Mouse (Mus musculus) neural tube, embryonic 12.5 days (tissue): ENCODE results near the gene Deaf1. TPM values are rescaled to one million over a fixed set of nuclear protein-coding genes. Genes with fewer than 3 reads are reported as not detected.
A peak's percentile ranks its signal among the peaks of the same experiment; 100 is the strongest.

Experiments
- ATAC-seq: fragments of 200-750 bp; cut with Nextera tagmentation; 2 replicates; pipeline ENCODE4 v1.8.0; 2017; ENCODE audit warnings: low read depth, mild to moderate bottlenecking, moderate TSS enrichment, moderate library complexity; ENCODE audit not compliant: low FRiP score
- H3K27ac ChIP-seq: fragments of 300-500 bp; sonication (generic); 2 replicates; pipeline ENCODE4 v1.5.1; 2016
- H3K27me3 ChIP-seq: fragments of 300-500 bp; sonication (generic); replicated peaks from 2 replicates; pipeline ENCODE4 v1.6.1; 2016; ENCODE audit warnings: mild to moderate bottlenecking
- H3K36me3 ChIP-seq: fragments of 300-500 bp; sonication (generic); 2 replicates; pipeline ENCODE4 v1.6.1; 2016; ENCODE audit warnings: mild to moderate bottlenecking
- H3K4me1 ChIP-seq: fragments of 300-500 bp; sonication (generic); 2 replicates; pipeline ENCODE4 v1.6.1; 2016
- H3K4me2 ChIP-seq: fragments of 300-500 bp; sonication (generic); replicated peaks from 2 replicates; pipeline ENCODE4 v1.6.1; 2016; ENCODE audit warnings: mild to moderate bottlenecking
- H3K4me3 ChIP-seq: fragments of 300-500 bp; sonication (generic); 2 replicates; pipeline ENCODE4 v1.5.1; 2016
- H3K9ac ChIP-seq: fragments of 300-500 bp; sonication (generic); 2 replicates; pipeline ENCODE4 v1.6.1; 2016; ENCODE audit warnings: mild to moderate bottlenecking
- H3K9me3 ChIP-seq: fragments of 300-500 bp; sonication (generic); 2 replicates; pipeline ENCODE4 v1.6.1; 2016; ENCODE audit warnings: mild to moderate bottlenecking
- WGBS: fragments of 180-500 bp; shearing (Covaris S2); methylation state at CpG from one replicate; pipeline ENCODE4 v1.1.7; 2016; 5-methylcytosine and 5-hydroxymethylcytosine counted together
- polyA plus RNA-seq: library from polyadenylated mRNA; unstranded; fragments of >200 nt; fragmentation: Nextera tagmentation; extraction: Ambion mirVana; gene quantifications from 2 replicates; pipeline ENCODE4 v1.2.1, GENCODE M21; 2016

Deaf1 gene
- 98.9 and 108 TPM in 2 replicates for polyA plus RNA-seq

- Histone ChIP-seq H3K9me3 (no peaks in the 10 kb centered on the region), H3K27me3 (no peaks in the 10 kb centered on the region), H3K36me3 (peaks cover 23% of the 10 kb centered on the region), H3K4me3 (peak within 1 kb of the TSS; percentile 67), H3K4me1 (peaks cover 24% of the 10 kb centered on the region), H3K27ac (peak within 1 kb of the TSS; percentile 95), H3K9ac (peak within 1 kb of the TSS; percentile 92), H3K4me2 (peak within 1 kb of the TSS; percentile 99)
- WGBS: under 1% methylated on average over 105 of the region's 105 CpGs
- ATAC-seq: peak; percentile 97
These were observed at the start of gene Deaf1, which contains the start of gene Tmem80 for GRCm38 (mm10) chr7:141327469-141328372. Gene Deaf1 (minus strand): TSS chr7:141327690. Gene Tmem80 (plus strand): TSS chr7:141327739.

GRCm38 (mm10) chr7:141374399-141374798, 46.9 kb upstream of the Deaf1 start:
- no peaks in the 10 kb centered on the region for H3K9me3 ChIP-seq
- no peak overlapping the region for H3K9ac ChIP-seq
- H3K4me2 ChIP-seq: no peak overlapping the region
- ATAC-seq: no peak
- no peak overlapping the region for H3K27ac ChIP-seq
- no peaks in the 10 kb centered on the region for H3K36me3 ChIP-seq
- H3K4me3 ChIP-seq: no peak overlapping the region
- no peaks in the 10 kb centered on the region for H3K27me3 ChIP-seq
- H3K4me1 ChIP-seq: no peaks in the 10 kb centered on the region

DNA sequence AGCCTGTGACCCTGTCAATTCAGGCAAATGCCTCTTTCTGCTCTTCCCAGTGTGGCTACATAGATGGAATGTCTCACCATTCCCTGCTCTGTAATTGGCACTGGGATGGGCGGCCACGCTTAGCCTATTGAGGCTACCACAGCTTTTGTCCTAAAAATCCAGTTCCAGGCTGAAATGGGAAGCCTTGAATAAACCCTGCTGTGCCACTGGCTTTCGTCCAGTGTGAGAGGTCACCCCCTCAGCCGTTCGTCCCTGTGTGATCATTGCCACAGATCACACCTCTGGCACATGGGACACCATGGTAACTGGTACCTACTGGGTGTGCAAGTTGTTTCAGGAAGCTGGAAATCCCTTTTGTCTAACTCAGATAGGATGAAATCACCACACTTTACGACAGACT, 46.1 kb upstream of the Deaf1 start:
- no peak overlapping the region for H3K4me3 ChIP-seq
- no peak for ATAC-seq
- no peak overlapping the region for H3K27ac ChIP-seq
- H3K27me3 ChIP-seq: no peaks in the 10 kb centered on the region
- H3K36me3 ChIP-seq: no peaks in the 10 kb centered on the region
- H3K9ac ChIP-seq: no peak overlapping the region
- H3K4me1 ChIP-seq: no peaks in the 10 kb centered on the region
- no peak overlapping the region for H3K4me2 ChIP-seq
- no peaks in the 10 kb centered on the region for H3K9me3 ChIP-seq
- 43% methylated on average over 6 of the region's 6 CpGs for WGBS

DNA sequence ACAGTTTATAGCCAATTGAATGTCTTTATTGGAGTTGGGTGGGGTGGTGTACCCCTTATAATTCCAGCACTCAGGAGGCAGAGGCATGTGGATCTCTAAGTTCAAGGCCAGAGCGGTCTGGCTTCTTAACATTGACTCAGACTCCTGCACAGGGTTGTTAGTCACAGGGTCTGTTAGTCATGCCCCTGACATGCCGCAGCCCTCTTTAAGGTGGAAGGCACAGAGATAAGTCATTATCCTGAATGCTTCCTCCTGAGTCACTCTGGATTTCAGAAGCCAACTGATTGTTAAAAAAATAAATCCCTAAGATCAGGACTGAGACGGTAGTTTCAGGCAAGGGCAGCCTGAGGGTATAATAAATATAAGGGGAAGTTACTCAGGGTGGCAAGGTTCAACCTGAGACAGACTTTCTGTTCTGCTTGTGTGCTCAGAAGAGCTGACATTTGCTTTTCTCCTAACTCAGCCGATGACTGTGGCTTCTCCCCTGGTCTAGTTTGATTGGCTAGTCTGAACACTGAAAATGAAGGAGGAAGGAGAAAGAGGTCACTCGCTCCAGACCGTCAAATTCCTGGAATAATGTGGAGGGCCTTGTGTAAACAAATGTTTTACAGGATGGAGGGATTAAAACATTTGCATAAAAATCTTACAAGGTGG, 44.6 kb upstream of the Deaf1 start:
- Histone ChIP-seq H3K27me3 (no peaks in the 10 kb centered on the region), H3K9ac (no peak overlapping the region), H3K27ac (no peak overlapping the region), H3K4me1 (no peaks in the 10 kb centered on the region), H3K4me2 (no peak overlapping the region), H3K36me3 (no peaks in the 10 kb centered on the region), H3K4me3 (no peak overlapping the region), H3K9me3 (no peaks in the 10 kb centered on the region)
- WGBS: 76% methylated on average over 6 of the region's 6 CpGs
- ATAC-seq: no peak

- H3K36me3 ChIP-seq: no peaks in the 10 kb centered on the region
- no peak overlapping the region for H3K9ac ChIP-seq
- H3K4me3 ChIP-seq: no peak overlapping the region
- H3K4me1 ChIP-seq: no peaks in the 10 kb centered on the region
- H3K4me2 ChIP-seq: no peak overlapping the region
- H3K27me3 ChIP-seq: no peaks in the 10 kb centered on the region
- no peak overlapping the region for H3K27ac ChIP-seq
- WGBS: 61% methylated on average over 5 of the region's 5 CpGs
- ATAC-seq: no peak
- H3K9me3 ChIP-seq: no peaks in the 10 kb centered on the region
These were observed 42.4 kb upstream of the Deaf1 start for GRCm38 (mm10) chr7:141369918-141370317.

DNA sequence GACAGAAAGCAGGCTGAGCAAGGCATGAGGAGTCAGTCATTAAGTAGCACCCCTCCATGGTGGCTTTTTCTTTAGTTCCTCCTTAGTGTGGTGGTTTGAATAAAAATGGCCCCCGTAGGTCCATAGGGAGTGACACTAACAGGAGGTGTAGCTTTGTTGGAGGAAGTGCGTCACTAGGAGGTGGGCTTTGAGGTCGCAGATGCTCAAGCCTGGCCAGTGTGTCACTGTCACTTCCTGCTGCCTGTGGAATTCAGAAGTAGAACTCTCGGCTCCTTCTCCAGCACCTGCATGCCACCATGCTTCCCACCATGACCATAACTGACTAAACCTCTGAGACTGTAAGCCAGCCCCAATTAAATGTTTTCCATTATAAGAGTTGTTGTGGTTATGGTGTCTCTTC, 39.9 kb upstream of the Deaf1 start:
- 79% methylated on average over 4 of the region's 4 CpGs for WGBS
- Histone ChIP-seq H3K4me3 (no peak overlapping the region), H3K36me3 (no peaks in the 10 kb centered on the region), H3K9me3 (no peaks in the 10 kb centered on the region), H3K27ac (no peak overlapping the region), H3K4me1 (no peaks in the 10 kb centered on the region), H3K4me2 (no peak overlapping the region), H3K9ac (no peak overlapping the region), H3K27me3 (peaks cover 5% of the 10 kb centered on the region)
- no peak for ATAC-seq

DNA sequence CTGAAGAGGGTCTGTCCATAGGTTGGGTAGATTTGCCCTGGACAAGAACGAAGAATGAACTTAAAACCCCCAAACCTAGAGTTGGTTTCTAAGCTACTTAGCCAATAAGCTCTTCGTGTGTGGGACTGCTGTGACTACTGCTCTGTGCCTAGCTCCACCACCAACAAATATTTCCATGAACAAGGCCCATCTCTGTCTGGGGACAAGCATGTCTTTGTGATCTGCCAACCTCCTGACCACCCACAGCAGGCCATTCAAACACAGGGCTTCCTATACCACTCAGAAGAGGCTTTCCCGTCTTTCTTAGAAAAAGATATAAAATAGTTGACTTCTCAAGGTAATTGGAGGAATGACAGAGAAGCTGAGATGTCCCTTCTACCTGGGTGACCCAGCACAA, 37.6 kb upstream of the Deaf1 start:
- Histone ChIP-seq H3K9ac (no peak overlapping the region), H3K4me2 (no peak overlapping the region), H3K4me3 (no peak overlapping the region), H3K4me1 (no peaks in the 10 kb centered on the region), H3K9me3 (no peaks in the 10 kb centered on the region), H3K36me3 (no peaks in the 10 kb centered on the region), H3K27ac (no peak overlapping the region), H3K27me3 (peaks cover 21% of the 10 kb centered on the region)
- ATAC-seq: no peak
- 69% methylated on average over 3 of the region's 3 CpGs for WGBS

DNA sequence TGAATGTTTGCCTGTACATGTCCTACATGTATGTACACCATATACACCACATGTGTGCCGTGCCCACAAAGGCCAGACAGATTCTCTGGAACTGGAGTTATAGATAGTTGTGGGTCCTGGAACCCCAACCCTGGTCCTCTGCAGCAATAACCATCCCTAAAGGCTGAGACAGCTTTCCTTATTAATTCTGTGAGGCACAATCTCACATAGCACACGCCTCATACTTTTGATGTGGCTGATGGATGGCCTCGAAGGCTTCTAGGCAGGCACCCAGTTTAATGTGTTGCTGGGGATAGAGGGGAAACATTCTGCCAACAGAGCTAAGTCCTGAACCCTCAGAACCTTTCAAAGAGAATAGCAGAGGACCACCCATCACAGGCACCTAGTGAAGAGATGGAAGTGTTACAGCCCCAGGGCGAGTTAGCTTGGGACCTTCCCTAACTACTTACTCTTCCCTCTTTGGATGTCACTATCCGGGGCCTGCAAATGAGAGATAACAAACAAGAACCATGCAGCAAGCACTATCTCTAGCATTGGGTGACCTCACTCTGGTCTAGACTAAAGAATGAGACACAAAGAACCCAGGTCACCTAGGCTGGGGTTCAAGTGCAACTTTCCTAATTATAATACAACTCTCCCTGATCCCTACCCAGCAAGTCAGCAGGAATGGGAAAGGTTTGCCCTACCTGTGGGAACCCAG, 37.0 kb upstream of the Deaf1 start:
- WGBS: 79% methylated on average over 5 of the region's 5 CpGs
- Histone ChIP-seq H3K9ac (no peak overlapping the region), H3K9me3 (no peaks in the 10 kb centered on the region), H3K4me2 (no peak overlapping the region), H3K4me3 (no peak overlapping the region), H3K36me3 (no peaks in the 10 kb centered on the region), H3K4me1 (no peaks in the 10 kb centered on the region), H3K27ac (no peak overlapping the region), H3K27me3 (peaks cover 21% of the 10 kb centered on the region)
- no peak for ATAC-seq

DNA sequence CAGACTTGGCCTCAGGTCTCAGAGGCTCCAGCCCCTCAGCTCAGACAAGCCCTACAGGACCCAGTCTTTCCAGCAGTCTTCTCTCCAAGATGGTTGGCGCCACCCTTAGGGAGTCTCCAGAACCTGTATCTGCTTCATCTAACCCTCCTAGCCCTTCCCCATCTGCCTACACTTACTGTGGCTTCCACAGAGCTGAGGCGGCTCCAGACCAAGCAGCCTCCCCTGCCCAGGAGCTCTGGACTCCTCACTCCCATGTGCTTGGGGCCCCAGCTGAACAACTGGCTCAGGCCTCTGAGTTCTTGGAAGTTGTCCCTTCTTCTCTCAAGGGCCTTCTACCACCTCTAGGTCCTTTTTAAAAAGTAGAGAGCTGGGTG, 36.2 kb upstream of the Deaf1 start:
- WGBS: 64% methylated on average over 2 of the region's 2 CpGs
- peaks cover 21% of the 10 kb centered on the region for H3K27me3 ChIP-seq
- H3K4me2 ChIP-seq: no peak overlapping the region
- no peak overlapping the region for H3K27ac ChIP-seq
- no peaks in the 10 kb centered on the region for H3K4me1 ChIP-seq
- H3K4me3 ChIP-seq: no peak overlapping the region
- no peaks in the 10 kb centered on the region for H3K9me3 ChIP-seq
- ATAC-seq: no peak
- no peaks in the 10 kb centered on the region for H3K36me3 ChIP-seq
- no peak overlapping the region for H3K9ac ChIP-seq

DNA sequence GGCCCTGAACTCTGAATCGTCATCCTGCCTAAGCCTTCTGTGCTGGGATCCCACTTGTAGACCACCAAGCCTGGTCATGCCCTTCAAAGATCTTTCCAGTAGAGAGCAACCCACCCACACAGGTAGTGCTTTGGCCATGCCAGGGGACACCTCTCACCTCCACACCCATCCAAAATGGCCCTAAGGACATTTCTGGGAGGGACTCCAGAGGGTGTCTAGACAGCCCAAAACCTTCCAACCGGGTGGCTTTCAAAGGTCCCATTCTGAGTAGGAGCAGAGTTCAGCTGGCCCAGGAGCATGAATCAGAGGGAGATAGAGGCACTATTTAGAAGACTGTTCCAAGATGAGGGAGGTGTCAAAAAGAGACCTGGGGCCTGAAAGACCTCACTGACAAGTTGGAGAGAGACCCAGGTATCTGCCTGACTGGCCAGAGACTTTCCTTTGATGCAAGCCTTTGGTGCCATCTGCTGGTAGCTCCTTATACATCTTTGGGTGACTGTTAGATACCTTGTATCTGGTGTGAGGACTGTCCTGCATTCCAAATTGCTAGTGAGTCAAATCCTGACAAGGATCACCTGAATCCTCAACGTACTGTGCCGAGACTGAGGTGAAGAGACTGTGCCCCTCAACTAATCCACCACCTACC, 35.7 kb upstream of the Deaf1 start:
- Histone ChIP-seq H3K9ac (no peak overlapping the region), H3K9me3 (no peaks in the 10 kb centered on the region), H3K36me3 (no peaks in the 10 kb centered on the region), H3K4me3 (no peak overlapping the region), H3K4me2 (no peak overlapping the region), H3K4me1 (no peaks in the 10 kb centered on the region), H3K27me3 (peaks cover 21% of the 10 kb centered on the region), H3K27ac (no peak overlapping the region)
- WGBS: 55% methylated on average over 4 of the region's 4 CpGs
- ATAC-seq: no peak

DNA sequence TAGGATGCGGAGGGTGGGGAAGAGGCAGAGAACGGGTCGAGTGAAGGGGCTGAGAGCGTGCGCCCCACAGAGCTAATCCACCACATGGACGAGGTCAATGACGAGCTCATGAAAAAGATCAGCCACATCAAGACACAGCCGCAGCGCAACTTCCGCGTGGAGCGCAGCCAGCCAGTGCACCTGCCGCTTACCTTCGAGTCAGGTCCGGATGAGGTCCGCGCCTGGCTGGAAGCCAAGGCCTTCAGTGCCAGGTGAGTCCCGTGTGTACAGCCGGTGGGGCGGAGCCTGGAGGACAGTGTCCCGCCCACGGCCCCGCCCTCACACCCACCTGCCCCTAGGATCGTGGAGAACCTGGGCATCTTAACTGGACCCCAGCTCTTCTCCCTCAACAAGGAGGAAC, 34.0 kb upstream of the Deaf1 start:
- no peak overlapping the region; the same call in 1 of the 2 replicates for H3K4me2 ChIP-seq
- 14% methylated on average over 24 of the region's 24 CpGs for WGBS
- no peaks in the 10 kb centered on the region for H3K9me3 ChIP-seq
- no peak overlapping the region for H3K9ac ChIP-seq
- H3K36me3 ChIP-seq: no peaks in the 10 kb centered on the region
- ATAC-seq: no peak
- no peak overlapping the region for H3K4me3 ChIP-seq
- H3K27me3 ChIP-seq: peaks cover 21% of the 10 kb centered on the region
- H3K4me1 ChIP-seq: no peaks in the 10 kb centered on the region
- H3K27ac ChIP-seq: no peak overlapping the region

- Histone ChIP-seq H3K27me3 (peaks cover 12% of the 10 kb centered on the region), H3K4me2 (no peak overlapping the region), H3K4me3 (no peak overlapping the region), H3K9ac (no peak overlapping the region), H3K36me3 (no peaks in the 10 kb centered on the region), H3K9me3 (no peaks in the 10 kb centered on the region), H3K27ac (no peak overlapping the region), H3K4me1 (peaks cover 4% of the 10 kb centered on the region)
- ATAC-seq: no peak
- WGBS: 79% methylated on average over 14 of the region's 14 CpGs
These were observed 29.5 kb upstream of the Deaf1 start for GRCm38 (mm10) chr7:141356971-141357370.
